Mouse (Mus musculus) thymus, adult 2 months (tissue): ENCODE measurements around the gene Gm49369.

Experiments
- CTCF ChIP-seq: fragments of 200-500 bp; IDR thresholded peaks from 2 replicates; pipeline ENCODE4 v1.5.1; 2012; ENCODE audit warnings: mild to moderate bottlenecking, control low read depth, low read length, moderate library complexity, borderline replicate concordance; ENCODE audit not compliant: control insufficient read depth, poor library complexity, insufficient read depth; ENCODE audit errors: extremely low read depth
- POLR2A ChIP-seq: fragments of 200-500 bp; IDR thresholded peaks from 2 replicates; pipeline ENCODE4 v1.6.1; 2012; ENCODE audit warnings: mild to moderate bottlenecking, low read length, control low read depth, moderate library complexity; ENCODE audit not compliant: control insufficient read depth, poor library complexity, insufficient read depth; ENCODE audit errors: extremely low read depth

DNA sequence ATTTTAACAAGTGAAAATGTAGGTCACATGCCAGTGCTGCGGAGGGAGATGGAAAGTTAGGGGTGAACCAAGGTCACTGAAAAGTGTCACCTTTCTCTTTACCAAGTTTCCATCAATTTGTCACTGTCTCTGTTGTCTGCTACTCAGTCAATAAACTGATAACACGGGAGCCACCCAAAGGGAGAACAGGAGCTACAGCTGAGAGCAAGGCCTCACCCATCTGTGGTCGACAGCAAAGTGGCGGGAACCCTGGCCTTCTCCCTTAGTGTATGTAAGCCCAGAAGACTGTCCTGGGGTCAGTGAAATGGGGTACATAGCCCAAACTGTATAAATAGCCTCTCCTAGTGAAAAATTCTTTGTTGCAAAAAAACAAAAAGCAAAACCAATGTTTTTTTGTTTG is 34.9 kb downstream of the Gm49369 start:
- TF ChIP-seq CTCF (no peak), POLR2A (no peak)
